Mouse (Mus musculus): ENCODE results near the gene Kmt5a. TPM values are rescaled to one million over a fixed set of nuclear protein-coding genes. Genes with fewer than 3 reads are reported as not detected.

Gene Kmt5a
- polyA plus RNA-seq, 1 experiment from 2014 or later: 21.7 TPM

Small RNA genes within 50 kb of the gene (microRNA-seq; reads per million reads assigned to microRNA genes)
- 0.66 reads per million for gene Gm27486

Other genes with a start within 250 kb of the Kmt5a start
- gene Pitpnm2, start 190.2 kb upstream of the Kmt5a start, polyA plus RNA-seq (2014; fragmentation: Nextera tagmentation; extraction: Ambion mirVana): 8.5 and 12.2 TPM in 2 replicates
- gene Mphosph9, start 112.0 kb upstream of the Kmt5a start, polyA plus RNA-seq (2014; fragmentation: Nextera tagmentation; extraction: Ambion mirVana): 13.5 and 16.6 TPM in 2 replicates
- gene 2810006K23Rik, start 111.8 kb upstream of the Kmt5a start, polyA plus RNA-seq (2014; fragmentation: Nextera tagmentation; extraction: Ambion mirVana): 12.5 and 15.3 TPM in 2 replicates
- 85.4 and 112 TPM in 2 replicates for gene Cdk2ap1, start 76.8 kb upstream of the Kmt5a start, polyA plus RNA-seq (2014; fragmentation: Nextera tagmentation; extraction: Ambion mirVana)
- gene Sbno1, start 13.9 kb upstream of the Kmt5a start, polyA plus RNA-seq (2014; fragmentation: Nextera tagmentation; extraction: Ambion mirVana): 64.7 and 85.1 TPM in 2 replicates
- gene Rilpl2, start 38.4 kb downstream of the Kmt5a start, polyA plus RNA-seq (2014; fragmentation: Nextera tagmentation; extraction: Ambion mirVana): 29.4 and 31.7 TPM in 2 replicates
- 14.3 and 14.7 TPM in 2 replicates for gene Snrnp35, start 43.2 kb downstream of the Kmt5a start, polyA plus RNA-seq (2014; fragmentation: Nextera tagmentation; extraction: Ambion mirVana)
- gene Rilpl1, start 91.5 kb downstream of the Kmt5a start, polyA plus RNA-seq (2014; fragmentation: Nextera tagmentation; extraction: Ambion mirVana): 10.4 and 11.0 TPM in 2 replicates
- gene Tmed2, start 100.8 kb downstream of the Kmt5a start, polyA plus RNA-seq (2014; fragmentation: Nextera tagmentation; extraction: Ambion mirVana): 416 and 423 TPM in 2 replicates
- gene Ddx55, start 112.9 kb downstream of the Kmt5a start, polyA plus RNA-seq (2014; fragmentation: Nextera tagmentation; extraction: Ambion mirVana): 16.8 and 21.2 TPM in 2 replicates
- 79.9 and 81.9 TPM in 2 replicates for gene Eif2b1, start 139.2 kb downstream of the Kmt5a start, polyA plus RNA-seq (2014; fragmentation: Nextera tagmentation; extraction: Ambion mirVana)
- gene Gtf2h3, start 139.2 kb downstream of the Kmt5a start, polyA plus RNA-seq (2014; fragmentation: Nextera tagmentation; extraction: Ambion mirVana): 62.9 and 67.3 TPM in 2 replicates
- gene Atp6v0a2, start 188.6 kb downstream of the Kmt5a start, polyA plus RNA-seq (2014; fragmentation: Nextera tagmentation; extraction: Ambion mirVana): 36.6 and 38.2 TPM in 2 replicates

Measured in forebrain, embryonic 14.5 days (tissue).